Mouse (Mus musculus): ENCODE results near the gene Unkl.

DNA sequence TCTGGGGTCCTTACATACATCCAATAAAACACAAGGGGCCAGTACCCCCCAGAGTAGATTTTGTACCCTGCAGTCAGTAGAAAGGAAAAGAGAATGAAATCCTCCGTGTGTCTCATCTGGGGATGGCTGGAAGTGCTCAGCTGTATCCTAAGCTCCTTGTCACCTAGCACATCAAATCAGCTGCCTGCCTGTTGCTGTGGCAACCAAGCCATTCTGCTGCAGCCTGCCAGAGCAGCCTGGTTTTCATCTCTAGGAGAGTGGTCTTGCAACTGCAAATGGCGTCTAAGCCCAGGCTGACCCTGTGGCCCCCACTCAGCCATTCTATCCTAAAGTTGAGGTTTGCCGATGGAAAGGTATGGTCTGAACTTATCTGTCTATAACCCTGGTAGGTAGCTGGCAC is 64.4 kb downstream of the Unkl start:
- TF ChIP-seq CTCF (IDR thresholded peaks at IDR 0.05; ENCODE audit: control insufficient read depth, insufficient read depth, insufficient read length) (no peak), MAX (IDR thresholded peaks at IDR 0.05) (no peak), FOSL1 (IDR thresholded peaks at IDR 0.05; ENCODE audit: insufficient read depth, low read length, poor library complexity, severe bottlenecking) (no peak), USF1 (IDR thresholded peaks at IDR 0.05; ENCODE audit: low read depth) (no peak), MYOD1 (IDR thresholded peaks at IDR 0.05; ENCODE audit: control insufficient read depth, insufficient read length, low read depth) (no peak), CEBPB (IDR thresholded peaks at IDR 0.05; ENCODE audit: low read depth) (no peak)

All from C2C12 (cell line).